Comparison of ENCODE assay signal across 8 mouse cellular contexts in genomic region chr11:75486601-75487285, GRCm38 (mm10). TPM values are rescaled to one million over a fixed set of nuclear protein-coding genes. Genes with fewer than 3 reads are reported as not detected.
DNase-seq lines count a peak whose midpoint lies in the region; ATAC-seq and TF ChIP-seq lines count a peak whose summit lies in the region.

Gene Prpf8 (plus strand): TSS chr11:75486816.

- peak; percentile 93 for DNase-seq in MEL-GATA-1-ER (ENCODE audit: extremely low read depth, low read depth)
- peak; percentile 99 for DNase-seq in cerebellum, adult 8-10 months
- peak; percentile 97 for DNase-seq in hindbrain, embryonic 10.5 days (ENCODE audit: low spot score)
- DNase-seq in layer of hippocampus, adult 9-11 months: peak; percentile 98
- DNase-seq in lung, postnatal 0 days (ENCODE audit: low spot score): peak; percentile 100
- peak; percentile 96 for DNase-seq in ovary, postnatal 14 days (ENCODE audit: low spot score)
- peak; percentile 96 for DNase-seq in thymus, postnatal 14 days

- ATAC-seq in frontal cortex, adult (ENCODE audit: low TSS enrichment): peak; percentile 100
- peak; percentile 100 for ATAC-seq in lung, postnatal 0 days

- no peak for TF ChIP-seq EP300 in lung, postnatal 0 days (IDR thresholded peaks at IDR 0.05)

- peak within 1 kb of the TSS; percentile 98 for H3K27ac ChIP-seq in hindbrain, embryonic 10.5 days
- peak within 1 kb of the TSS; percentile 78 for H3K27ac ChIP-seq in lung, postnatal 0 days (ENCODE audit: low read length)

- H3K4me1 ChIP-seq in hindbrain, embryonic 10.5 days (replicated peaks): peaks cover 15% of the 10 kb centered on the region
- peaks cover 7% of the 10 kb centered on the region for H3K4me1 ChIP-seq in lung, postnatal 0 days (ENCODE audit: insufficient read depth, low read depth, low read length)

- no peaks in the 10 kb centered on the region for H3K27me3 ChIP-seq in hindbrain, embryonic 10.5 days (ENCODE audit: insufficient read depth, poor library complexity, severe bottlenecking)
- no peaks in the 10 kb centered on the region for H3K27me3 ChIP-seq in lung, postnatal 0 days (replicated peaks; ENCODE audit: insufficient read depth, low read length)

- H3K9me3 ChIP-seq in hindbrain, embryonic 10.5 days: no peaks in the 10 kb centered on the region
- no peaks in the 10 kb centered on the region for H3K9me3 ChIP-seq in lung, postnatal 0 days (ENCODE audit: low read length)

- peak within 1 kb of the TSS; percentile 100 for H3K4me3 ChIP-seq in hindbrain, embryonic 10.5 days
- peak within 1 kb of the TSS; percentile 97 for H3K4me3 ChIP-seq in lung, postnatal 0 days (ENCODE audit: low read depth, low read length)

- WGBS in hindbrain, embryonic 10.5 days: under 1% methylated on average over 52 of the region's 52 CpGs
- WGBS in lung, postnatal 0 days: 1% methylated on average over 52 of the region's 52 CpGs

- H3K36me3 ChIP-seq in hindbrain, embryonic 10.5 days: peaks cover 38% of the 10 kb centered on the region
- H3K36me3 ChIP-seq in lung, postnatal 0 days (ENCODE audit: insufficient read depth, low read length): peaks cover 19% of the 10 kb centered on the region

- no peak for TF ChIP-seq CTCF in lung, postnatal 0 days (IDR thresholded peaks at IDR 0.05)

- H3K9ac ChIP-seq in lung, postnatal 0 days (replicated peaks; ENCODE audit: low read depth): peak within 1 kb of the TSS; percentile 98

- peak within 1 kb of the TSS; percentile 69 for H3K4me2 ChIP-seq in lung, postnatal 0 days (replicated peaks; ENCODE audit: low read depth, low read length)

RNA-seq across cellular contexts. Expression of gene Prpf8, which starts in this region (rescaled TPM):
- polyA plus RNA-seq in hindbrain, embryonic 10.5 days (2016; fragmentation: Nextera tagmentation; extraction: Ambion mirVana): 74.8 and 78.1 TPM in 2 replicates
- polyA plus RNA-seq in lung, postnatal 0 days (2015; fragmentation: Nextera tagmentation; extraction: Ambion mirVana): 19.7 and 22.5 TPM in 2 replicates

Comparison
In these comparisons a context has a peak if more than half of its experiments do, and no peak if none do; other contexts are left out.
1. Peak in every context shown above with its lines: DNase-seq, ATAC-seq, H3K4me3 ChIP-seq and H3K27ac ChIP-seq.